8 mouse cellular contexts compared by ENCODE assay signal in the genomic region with DNA sequence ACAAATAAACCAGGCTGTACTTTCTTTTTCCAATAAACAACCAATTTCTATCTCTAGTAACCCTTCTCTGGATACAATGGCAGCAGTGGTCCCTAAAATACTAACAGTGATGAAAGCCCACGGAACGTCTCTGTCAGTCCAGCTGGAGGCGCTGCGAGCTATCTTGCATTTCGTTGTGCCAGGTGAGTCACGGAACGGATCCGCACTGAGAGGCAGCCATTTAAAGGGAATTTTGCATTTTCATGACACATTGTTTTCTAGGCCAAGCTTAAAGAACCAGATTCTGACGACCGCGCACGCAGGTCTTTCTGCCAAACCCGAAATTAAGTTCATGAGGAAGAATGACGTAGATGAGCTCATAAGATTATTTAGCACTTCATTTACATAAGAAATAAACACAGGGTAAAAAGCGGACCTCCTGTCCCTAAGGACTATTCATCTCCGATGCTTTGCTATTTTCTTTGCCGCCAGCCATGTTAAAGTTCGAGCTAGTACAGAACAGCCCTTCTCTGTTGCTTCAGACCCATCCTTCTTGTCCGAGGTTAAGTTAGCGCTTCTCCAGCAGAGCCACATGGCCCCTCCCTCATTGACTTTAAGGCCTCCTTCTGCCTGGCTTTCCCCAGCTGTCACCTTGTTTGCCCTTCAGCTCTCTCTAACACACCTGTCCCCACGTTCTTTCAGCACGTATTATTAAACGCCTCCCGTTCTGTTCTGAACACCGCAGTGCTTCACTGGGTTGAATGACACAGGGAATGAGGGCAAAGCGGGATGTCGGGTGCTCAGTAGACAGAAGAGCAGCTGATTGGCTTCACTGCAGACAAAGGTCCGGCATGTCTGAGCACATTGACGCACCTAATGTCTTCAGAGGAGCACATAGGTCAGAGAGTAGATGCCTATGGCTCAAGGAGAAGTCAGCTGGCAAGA. TPM values are rescaled to one million over a fixed set of nuclear protein-coding genes. Genes with fewer than 3 reads are reported as not detected.
DNase-seq lines count a peak whose midpoint lies in the region; ATAC-seq and TF ChIP-seq lines count a peak whose summit lies in the region.

No protein-coding gene starts in this region.

- no peaks in the 10 kb centered on the region for H3K9me3 ChIP-seq in heart, embryonic 16.5 days (replicated peaks; ENCODE audit: control insufficient read depth, low read length)
- H3K9me3 ChIP-seq in forebrain, embryonic 11.5 days (ENCODE audit: control insufficient read depth, low read length) = no peaks in the 10 kb centered on the region
- no peaks in the 10 kb centered on the region for H3K9me3 ChIP-seq in liver, embryonic 14.5 days (ENCODE audit: control insufficient read depth, low read length)

- H3K9ac ChIP-seq in heart, embryonic 16.5 days (ENCODE audit: low read length) = no peak overlapping the region
- H3K9ac ChIP-seq in forebrain, embryonic 11.5 days (ENCODE audit: low read length) = no peak overlapping the region
- no peak overlapping the region for H3K9ac ChIP-seq in liver, embryonic 14.5 days (replicated peaks)

- 41% methylated on average over 29 of the region's 29 CpGs for WGBS in heart, embryonic 16.5 days
- WGBS in forebrain, embryonic 11.5 days = 31% methylated on average over 29 of the region's 29 CpGs
- WGBS in liver, embryonic 14.5 days (ENCODE audit: insufficient replicate concordance) = 44% methylated on average over 29 of the region's 29 CpGs

- no peak for DNase-seq in heart, adult 8-10 months (ENCODE audit: low spot score)
- peak; percentile 36 for DNase-seq in ZHBTc4 (ENCODE audit: low read depth, low spot score)
- DNase-seq in forebrain, embryonic 11.5 days (ENCODE audit: low spot score) = peak; percentile 52
- no peak for DNase-seq in liver, embryonic 14.5 days (ENCODE audit: low read depth in 3 of 3, low spot score in 3 of 3)
- no peak for DNase-seq in urinary bladder, postnatal 4 days (ENCODE audit: low spot score in 2 of 2)
- no peak for DNase-seq in ovary, postnatal 10 days (ENCODE audit: low spot score)
- DNase-seq in lung, postnatal 25 days (ENCODE audit: low spot score) = no peak

- no peaks in the 10 kb centered on the region for H3K27me3 ChIP-seq in heart, embryonic 16.5 days (ENCODE audit: control insufficient read depth, insufficient read depth, low read length)
- H3K27me3 ChIP-seq in forebrain, embryonic 11.5 days (ENCODE audit: control insufficient read depth, insufficient read depth, low read length) = no peaks in the 10 kb centered on the region
- no peaks in the 10 kb centered on the region for H3K27me3 ChIP-seq in liver, embryonic 14.5 days (ENCODE audit: control insufficient read depth, insufficient read depth, low read length)

- TF ChIP-seq CTCF in liver, embryonic 14.5 days (IDR thresholded peaks at IDR 0.05; ENCODE audit: low read depth) = no peak

- no peak for TF ChIP-seq EP300 in liver, embryonic 14.5 days (IDR thresholded peaks at IDR 0.05; ENCODE audit: low read depth)

- ATAC-seq in heart, embryonic 16.5 days (replicated peaks; ENCODE audit: extremely low read depth, insufficient read depth, low FRiP score) = no peak
- ATAC-seq in forebrain, embryonic 11.5 days (replicated peaks; ENCODE audit: low FRiP score) = peak; percentile 46; the same call in 1 of the 2 replicates
- no peak for ATAC-seq in liver, embryonic 14.5 days (ENCODE audit: insufficient read depth)

- peak overlapping the region; percentile 29 for H3K4me3 ChIP-seq in heart, embryonic 16.5 days (ENCODE audit: low read length)
- peak overlapping the region; percentile 1; the same call in 1 of the 2 replicates for H3K4me3 ChIP-seq in forebrain, embryonic 11.5 days (ENCODE audit: low read depth, low read length)
- no peak overlapping the region for H3K4me3 ChIP-seq in liver, embryonic 14.5 days (ENCODE audit: insufficient read depth in 1 of 2, low read depth in 2 of 2, low read length in 2 of 2)

- 0 out of 2 replicates have a peak, but pooled peaks cover 6% of the 10 kb centered on the region for H3K36me3 ChIP-seq in heart, embryonic 16.5 days (ENCODE audit: control insufficient read depth, insufficient read depth)
- no peaks in the 10 kb centered on the region for H3K36me3 ChIP-seq in forebrain, embryonic 11.5 days (ENCODE audit: control insufficient read depth, insufficient read depth, low read length)
- no peaks in the 10 kb centered on the region for H3K36me3 ChIP-seq in liver, embryonic 14.5 days (replicated peaks; ENCODE audit: control insufficient read depth, insufficient read depth, low read depth)

- peak overlapping the region; percentile 61 for H3K4me2 ChIP-seq in heart, embryonic 16.5 days (ENCODE audit: low read depth, low read length)
- H3K4me2 ChIP-seq in forebrain, embryonic 11.5 days (ENCODE audit: low read depth, low read length, severe bottlenecking) = peak overlapping the region; percentile 44; the same call in 1 of the 2 replicates
- H3K4me2 ChIP-seq in liver, embryonic 14.5 days (ENCODE audit: low read depth) = 0 out of 2 replicates have a peak overlapping the region, but pooled peaks have one; percentile 6

- H3K27ac ChIP-seq in heart, embryonic 16.5 days (ENCODE audit: low read length) = no peak overlapping the region
- no peak overlapping the region for H3K27ac ChIP-seq in forebrain, embryonic 11.5 days (ENCODE audit: low read depth, low read length)
- no peak overlapping the region for H3K27ac ChIP-seq in liver, embryonic 14.5 days

- no peaks in the 10 kb centered on the region for H3K4me1 ChIP-seq in heart, embryonic 16.5 days (ENCODE audit: control insufficient read depth, insufficient read depth, low read length)
- H3K4me1 ChIP-seq in forebrain, embryonic 11.5 days (replicated peaks; ENCODE audit: control insufficient read depth, insufficient read depth, low read length) = no peaks in the 10 kb centered on the region
- no peaks in the 10 kb centered on the region for H3K4me1 ChIP-seq in liver, embryonic 14.5 days (replicated peaks; ENCODE audit: control insufficient read depth in 2 of 2, insufficient read depth in 2 of 2, low read length in 1 of 2)

RNA-seq across cellular contexts. Expression of a gene that starts 36.5 kb away (rescaled TPM):
- 3.9 and 4.3 TPM in 2 replicates for polyA plus RNA-seq in heart, embryonic 16.5 days (2015; fragmentation: Nextera tagmentation; extraction: Ambion mirVana)
- total RNA-seq in heart, adult 8-10 months (2022) = 10 to 100 TPM in 3 of 4 experiments, 1 to 10 TPM in 1; 9.1 to 14.4 (median 14.1) TPM
- polyA plus RNA-seq in forebrain, embryonic 11.5 days (2014; fragmentation: Nextera tagmentation; extraction: Ambion mirVana) = 2.9 and 3.4 TPM in 2 replicates
- 0.71 and 0.81 TPM in 2 replicates for polyA plus RNA-seq in liver, embryonic 14.5 days (2012; rRNA removed)
- polyA plus RNA-seq in liver, embryonic 14.5 days (2014; fragmentation: Nextera tagmentation; extraction: Ambion mirVana) = 1.4 and 1.5 TPM in 2 replicates

Comparison
In these comparisons a context has a peak if more than half of its experiments do, and no peak if none do; other contexts are left out.
1. H3K4me2 ChIP-seq: peak in every context shown above with its lines; median percentile 61 in heart, embryonic 16.5 days; 44 in forebrain, embryonic 11.5 days; 6 in liver, embryonic 14.5 days.
2. H3K4me3 ChIP-seq: peak in heart, embryonic 16.5 days (single experiment) and forebrain, embryonic 11.5 days (single experiment); none in liver, embryonic 14.5 days (0 of 2).
3. DNase-seq: peak in ZHBTc4 (single experiment) and forebrain, embryonic 11.5 days (single experiment); none in heart, adult 8-10 months (single experiment), liver, embryonic 14.5 days (0 of 3), urinary bladder, postnatal 4 days (0 of 2), ovary, postnatal 10 days (single experiment) and lung, postnatal 25 days (single experiment).